Mouse (Mus musculus): ENCODE data around the gene Kin.
A peak's percentile ranks its signal among the peaks of the same experiment; 100 is the strongest.

Gene Kin

DNA sequence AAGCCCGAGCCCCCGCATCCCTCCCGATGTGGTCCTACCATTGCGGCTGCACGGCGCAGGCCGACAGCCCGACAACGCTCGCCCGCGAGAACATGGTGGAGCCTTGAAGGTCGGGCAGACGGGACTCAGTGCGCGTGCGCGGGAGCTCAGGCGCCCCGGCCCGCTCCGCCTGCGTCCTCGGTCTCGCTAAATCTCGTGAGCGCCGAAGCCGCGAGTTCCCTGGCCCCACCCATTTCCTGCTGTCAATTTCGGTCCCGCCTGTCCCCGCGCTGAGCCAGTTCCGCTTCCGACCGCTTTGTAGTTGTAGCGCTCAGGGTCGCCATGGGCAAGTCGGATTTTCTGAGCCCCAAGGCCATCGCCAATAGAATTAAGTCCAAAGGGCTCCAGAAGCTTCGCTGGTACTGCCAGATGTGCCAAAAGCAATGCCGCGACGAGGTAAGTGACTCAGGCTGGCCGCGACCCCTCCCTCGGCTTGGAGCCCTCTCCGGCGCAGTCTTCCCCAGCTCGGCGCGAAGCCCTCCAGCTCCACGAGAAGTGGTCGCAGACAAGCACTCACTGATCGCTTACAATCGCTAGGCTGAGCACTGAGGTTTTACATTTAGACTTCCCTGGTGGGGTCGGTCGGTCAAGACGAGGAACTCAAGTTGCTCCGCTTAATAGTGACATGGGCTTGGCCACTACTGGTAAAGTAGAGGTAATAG lies at the start of gene Kin, which contains the start of gene Atp5c1:
TSS of gene Kin (plus strand) at position 284 of the 701 bp plus-strand sequence.
TSS of gene Atp5c1 (minus strand) at position 201 of the 701 bp plus-strand sequence.
- peak; percentile 99 for DNase-seq (ENCODE audit: low spot score)

DNA sequence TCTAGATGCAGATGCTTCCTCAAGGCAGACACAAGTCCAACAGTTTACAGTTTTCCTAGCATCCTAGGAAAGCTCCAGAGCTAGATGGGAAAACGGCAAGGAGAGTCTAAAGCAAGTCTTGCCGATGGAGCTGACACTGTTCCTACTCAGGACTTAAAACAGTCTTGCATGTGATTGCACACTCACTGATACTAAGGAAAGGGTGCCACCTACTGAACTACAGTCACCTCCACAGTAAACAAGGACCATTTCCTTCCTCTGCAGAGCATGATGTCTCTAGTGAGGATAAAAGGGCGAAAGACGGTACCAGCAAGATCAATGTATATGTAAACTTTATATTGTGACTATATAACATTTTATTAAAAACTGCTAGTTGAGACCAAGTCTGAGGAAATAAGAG lies 46.7 kb upstream of the Kin start:
- no peak for DNase-seq (ENCODE audit: low spot score)

DNA sequence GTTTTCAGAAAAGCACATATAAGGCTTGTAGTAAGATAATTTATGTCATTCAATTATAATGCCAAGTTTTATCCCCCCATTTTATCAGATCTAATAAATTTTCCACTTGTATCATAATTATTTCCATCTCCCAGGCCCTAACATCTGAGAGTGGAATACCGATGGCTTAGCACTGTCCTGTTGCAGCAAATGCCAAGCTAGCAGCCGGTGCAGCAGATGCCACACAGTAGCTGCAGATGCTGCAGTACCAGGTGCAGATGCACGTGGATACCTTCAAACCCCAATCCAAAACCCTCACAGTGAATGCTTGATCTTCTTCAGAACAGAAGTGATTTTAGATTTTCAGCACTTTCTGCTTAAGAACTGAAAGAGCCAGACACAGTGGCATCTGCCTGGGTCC lies 45.4 kb upstream of the Kin start:
- DNase-seq (ENCODE audit: low spot score): no peak

DNA sequence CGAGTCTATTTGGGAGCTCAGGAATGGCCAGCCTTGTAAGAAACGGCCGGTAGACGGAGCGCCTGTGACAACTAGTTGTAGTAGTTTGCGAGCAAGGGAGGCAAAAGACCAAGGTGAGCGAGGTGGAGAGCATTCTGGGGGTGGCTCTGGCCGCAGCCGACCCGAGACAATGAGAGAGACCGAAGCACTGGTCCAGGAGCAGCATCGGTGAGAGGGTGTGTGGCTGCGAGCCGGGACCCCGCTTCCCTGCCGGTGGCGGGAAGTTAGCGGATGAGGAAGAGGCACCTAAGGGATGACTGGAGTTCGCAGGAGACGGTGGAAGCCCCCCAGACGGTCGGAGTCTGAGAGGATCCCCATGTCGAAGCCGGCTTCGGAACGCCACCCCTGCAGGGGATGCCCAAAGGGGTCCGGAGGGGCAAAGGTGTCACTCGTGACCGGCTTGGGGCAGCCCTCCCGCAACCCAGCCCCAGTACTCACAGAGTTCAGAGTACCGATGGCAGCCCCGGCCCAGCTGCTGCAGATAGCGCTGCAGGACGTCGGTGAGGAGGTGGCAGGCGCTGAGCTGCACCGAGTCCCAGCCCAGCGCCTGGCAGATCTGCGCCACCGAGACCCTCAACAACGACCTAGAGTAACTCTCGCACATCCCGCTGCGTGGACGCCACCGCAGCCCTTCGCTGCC lies 32.5 kb upstream of the Kin start:
- peak; percentile 43 for DNase-seq (ENCODE audit: low spot score)

DNA sequence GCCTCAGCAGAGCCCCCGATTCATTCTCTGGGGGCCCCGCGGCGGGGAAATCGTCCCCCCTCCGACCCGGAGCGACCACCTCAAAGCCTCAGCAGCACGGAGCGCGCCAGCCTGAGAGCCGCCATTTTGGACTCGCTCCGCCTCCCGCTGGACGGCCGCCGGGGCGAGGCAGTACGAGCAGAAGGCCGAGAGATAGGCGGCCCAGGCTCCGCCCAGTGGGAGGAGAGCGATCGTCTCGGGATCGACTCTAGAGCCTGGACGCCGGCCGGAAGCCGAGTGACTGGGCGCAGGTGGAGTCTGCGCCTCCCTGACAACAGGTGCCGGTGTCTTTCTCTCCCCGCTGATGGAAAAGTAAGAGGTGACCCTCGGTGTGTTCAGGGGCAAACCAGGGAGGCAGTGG lies 31.9 kb upstream of the Kin start, which contains the start of gene Taf3:
TSS of gene Taf3 (minus strand) at position 136 of the 400 bp plus-strand sequence.
- DNase-seq (ENCODE audit: low spot score): peak; percentile 95

DNA sequence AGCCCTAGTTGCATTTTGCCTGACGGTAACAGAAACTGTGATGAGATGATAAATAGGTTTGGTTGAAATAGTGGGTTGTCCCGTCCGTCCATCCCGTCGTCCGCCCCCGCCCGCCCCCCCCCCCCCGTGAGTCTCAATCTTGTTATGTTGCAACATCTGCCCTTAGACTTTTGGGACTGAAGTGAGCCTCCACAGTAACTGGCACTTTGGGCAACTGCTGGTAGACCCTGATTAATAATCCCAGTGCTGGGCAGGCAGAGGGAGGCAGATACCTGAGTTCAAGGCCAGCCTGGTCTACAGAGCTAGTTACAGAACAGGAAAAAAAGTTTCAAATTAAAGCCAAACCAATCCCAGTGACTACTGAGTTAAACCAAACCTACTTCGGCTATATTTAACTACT lies 30.9 kb upstream of the Kin start:
- no peak for DNase-seq (ENCODE audit: low spot score)

DNA sequence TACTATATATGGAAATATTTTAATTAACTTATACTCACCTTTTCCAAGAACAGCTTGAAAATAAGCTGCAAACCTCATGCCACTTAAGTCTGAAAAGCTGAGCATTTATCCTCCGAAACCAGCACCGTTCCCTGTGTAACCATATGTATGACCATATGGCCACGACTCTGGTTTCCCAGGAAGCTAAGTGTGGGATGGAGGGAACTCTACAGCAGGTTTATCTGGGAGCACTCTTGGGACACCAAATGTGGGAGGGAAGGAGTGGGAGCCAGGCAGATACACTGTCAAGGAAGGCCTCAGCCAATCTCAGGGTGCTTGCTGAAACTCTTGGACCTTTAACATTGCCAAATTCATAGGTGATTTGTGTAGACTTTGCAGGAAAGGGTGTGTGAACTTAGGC lies 29.5 kb upstream of the Kin start:
- DNase-seq (ENCODE audit: low spot score): no peak

DNA sequence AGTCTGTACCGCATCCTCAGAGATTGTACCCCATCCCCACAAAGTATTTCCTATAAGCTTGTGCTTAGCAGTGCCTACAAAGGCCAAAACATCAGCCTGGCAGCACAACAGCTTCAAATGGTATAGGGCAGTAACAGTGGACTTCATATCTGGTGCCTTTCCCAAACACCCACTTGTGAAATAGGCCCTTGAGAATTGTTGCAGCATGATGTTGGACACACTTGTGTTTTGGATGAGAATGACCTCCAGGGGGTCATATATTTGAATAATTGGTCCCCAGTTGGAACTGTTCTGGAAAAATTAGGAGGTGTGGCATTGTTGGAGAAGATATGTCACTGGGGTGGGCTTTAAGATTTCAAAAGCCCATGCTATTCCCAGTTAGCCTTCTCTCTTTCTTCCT lies 28.4 kb upstream of the Kin start:
- DNase-seq (ENCODE audit: low spot score): no peak

DNA sequence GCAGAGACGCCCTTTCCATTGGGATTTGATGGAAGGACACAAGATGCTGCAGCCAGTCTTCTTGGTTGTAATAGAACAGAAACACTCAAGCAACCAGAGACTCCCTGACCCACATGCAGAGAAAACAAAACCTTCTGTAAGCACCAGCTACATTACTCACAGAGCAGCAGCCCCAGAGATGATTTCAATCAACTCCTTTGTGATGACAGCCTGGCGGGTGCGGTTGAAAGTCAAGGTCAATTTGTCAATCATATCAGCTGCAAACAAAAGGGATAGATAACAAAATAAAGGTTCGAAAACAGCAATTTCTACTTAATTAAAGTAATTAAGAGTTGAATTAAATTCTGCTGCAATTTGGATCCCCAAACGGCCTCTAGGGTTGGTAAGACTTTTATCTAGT lies 21.6 kb upstream of the Kin start:
- DNase-seq (ENCODE audit: low spot score): no peak

DNA sequence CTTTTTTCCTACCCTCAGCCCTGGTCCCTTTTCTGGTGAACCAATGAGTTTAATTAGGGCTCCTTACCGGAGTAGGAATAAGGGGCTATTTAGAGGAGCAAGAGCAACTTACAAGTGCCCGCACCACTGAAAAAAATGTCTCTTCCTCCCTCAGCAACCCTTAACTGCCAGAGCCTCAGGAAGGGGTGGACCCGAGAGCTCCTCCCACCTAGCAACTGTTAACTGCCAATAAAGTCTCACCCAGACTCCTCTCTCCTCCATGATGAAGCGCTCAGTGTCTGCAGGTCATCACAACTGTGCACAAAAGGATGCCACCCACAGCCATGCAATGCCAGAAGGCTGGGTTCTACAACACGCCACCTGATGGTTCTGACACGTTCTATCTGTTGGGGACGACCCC lies 8.6 kb upstream of the Kin start:
- no peak for DNase-seq (ENCODE audit: low spot score)

DNA sequence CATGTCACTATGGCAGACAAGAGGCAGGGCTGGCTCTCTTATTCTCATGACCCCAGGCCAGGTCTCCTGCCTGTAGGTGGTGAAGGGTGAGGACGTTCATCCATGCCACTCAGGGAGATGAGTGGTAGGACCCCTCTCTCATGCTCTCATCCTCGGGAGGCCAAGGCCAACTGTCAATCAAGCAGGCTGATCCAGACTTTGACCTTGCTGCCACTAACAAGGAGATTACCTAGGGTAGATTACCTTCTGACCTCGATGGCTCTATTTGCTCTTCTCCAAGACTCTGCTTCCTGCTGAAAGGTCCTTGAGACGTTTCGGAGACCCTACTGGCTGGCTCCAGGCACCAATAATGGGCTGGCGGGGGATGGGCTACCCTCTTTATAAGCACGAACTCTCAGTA lies 5.9 kb upstream of the Kin start:
- DNase-seq (ENCODE audit: low spot score): no peak

DNA sequence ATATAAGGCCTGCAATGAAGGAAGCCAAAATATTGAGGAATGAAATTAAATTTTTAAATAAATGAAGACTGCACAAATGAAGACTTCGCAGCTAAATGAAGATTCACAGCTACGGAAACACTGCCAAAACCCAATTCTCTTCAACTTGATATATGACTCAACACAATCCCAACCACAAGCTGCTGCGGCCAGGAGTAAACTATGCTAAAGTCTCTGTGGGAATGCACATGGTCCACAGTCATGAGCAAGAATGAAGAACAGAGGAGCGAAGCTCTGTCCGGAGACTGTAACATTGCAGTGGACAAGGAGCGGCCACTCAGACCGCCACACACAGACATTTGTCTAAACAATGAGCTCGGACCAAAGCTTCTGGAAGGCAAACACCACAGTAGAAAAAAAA lies 3.7 kb upstream of the Kin start:
- no peak for DNase-seq (ENCODE audit: low spot score)

DNA sequence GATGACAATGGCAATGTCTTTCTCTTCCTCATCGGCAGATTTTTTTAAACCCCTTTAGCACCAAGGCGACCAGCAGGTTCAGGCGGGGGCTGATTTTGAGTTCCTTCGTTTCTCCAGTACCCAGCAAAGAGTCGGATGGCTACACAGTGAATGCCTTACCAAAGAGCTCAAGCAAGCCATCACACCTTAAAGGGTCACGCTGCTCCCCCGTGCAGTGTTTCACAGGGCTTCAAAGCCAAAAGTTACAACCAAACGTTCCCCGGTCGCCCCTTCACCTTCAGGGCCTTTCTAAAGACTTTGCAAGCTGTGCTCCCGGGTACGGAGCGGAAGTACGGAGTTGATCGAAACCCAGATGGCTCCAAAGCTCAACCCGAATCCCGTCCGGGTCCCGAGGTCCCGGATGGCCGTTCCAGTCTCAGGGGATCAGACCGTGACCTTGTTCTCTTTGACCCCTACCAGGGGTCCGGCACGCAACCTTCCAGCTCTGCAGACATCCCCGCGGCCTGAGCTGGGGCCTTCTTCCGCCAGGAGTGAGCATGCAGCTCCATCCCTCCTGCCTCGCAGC lies 566 bp upstream of the Kin start:
- DNase-seq (ENCODE audit: low spot score): no peak

DNA sequence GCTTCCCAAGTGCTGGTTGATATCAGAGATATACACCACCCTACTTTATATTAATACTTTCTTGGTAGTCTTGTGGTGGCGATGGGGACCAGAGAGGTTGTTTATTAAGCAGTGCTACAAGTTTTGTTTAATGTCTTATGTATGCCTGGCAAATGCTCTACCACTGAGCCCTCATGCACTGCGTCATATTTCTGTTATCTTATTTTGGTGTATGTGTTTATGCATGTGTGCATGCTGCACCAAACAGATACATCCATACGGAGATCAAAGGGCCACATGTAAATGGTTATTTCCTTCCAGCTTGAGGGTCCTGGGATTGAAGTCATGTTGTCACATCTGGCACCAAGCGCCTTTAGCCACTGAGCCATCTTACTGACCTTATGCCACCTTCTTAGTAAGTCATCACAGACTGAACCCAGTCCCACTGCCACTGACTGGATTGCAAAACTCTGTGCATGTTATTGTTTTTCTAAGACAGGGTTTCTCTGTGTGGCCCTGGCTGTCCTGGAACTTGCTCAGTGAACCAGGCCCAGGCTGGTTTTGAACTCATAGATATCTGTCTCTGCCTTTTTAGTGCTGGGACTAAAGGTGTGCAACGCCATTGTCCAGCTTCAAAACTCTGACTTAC lies 1.2 kb downstream of the Kin start:
- DNase-seq (ENCODE audit: low spot score): no peak

DNA sequence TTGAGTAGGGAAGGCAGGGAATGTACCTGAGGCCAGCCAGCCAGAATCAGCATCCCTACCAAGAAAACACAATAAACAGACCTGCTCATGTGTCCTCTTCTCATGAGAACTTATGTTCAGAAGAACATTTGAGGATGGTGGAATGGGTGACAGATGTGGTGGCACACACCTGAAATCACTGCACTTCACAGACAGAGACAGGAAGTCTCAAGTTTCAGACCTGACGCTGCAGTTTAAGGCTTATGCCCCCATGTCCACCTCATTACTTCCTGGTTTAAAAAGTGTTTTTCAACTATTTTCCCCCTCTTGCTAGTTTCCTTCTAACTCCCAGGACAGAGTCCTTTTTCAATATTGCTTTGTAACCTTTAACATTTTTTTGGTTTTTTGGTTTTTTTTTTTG lies 2.3 kb downstream of the Kin start:
- DNase-seq (ENCODE audit: low spot score): no peak

DNA sequence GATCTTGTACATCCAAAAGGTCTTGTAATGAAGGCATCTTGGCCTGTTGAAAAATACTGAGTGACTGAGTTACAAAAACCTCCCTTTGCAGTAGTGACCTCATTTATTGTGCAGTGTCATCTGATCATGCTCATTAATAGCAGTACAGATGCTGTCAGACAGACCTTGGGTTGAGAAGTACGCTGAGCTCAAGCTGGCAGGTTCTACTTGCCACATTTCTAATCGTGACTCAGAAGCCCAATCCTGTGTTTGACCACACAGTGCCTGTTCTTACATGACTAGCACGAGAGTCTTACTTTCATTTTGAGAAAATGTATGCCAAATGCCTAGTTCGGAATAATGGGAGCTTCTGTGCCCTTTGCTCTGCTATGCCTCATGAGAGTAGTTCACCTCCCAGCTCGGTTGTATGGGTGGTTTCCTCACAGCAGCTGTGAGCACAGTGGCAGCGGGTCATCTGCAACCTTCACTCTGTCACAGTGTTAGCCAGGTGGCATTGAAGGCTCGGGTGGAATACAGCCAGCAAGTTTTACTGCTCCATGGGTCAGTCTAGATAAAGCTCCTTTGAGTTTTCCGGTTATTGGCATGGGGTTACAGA lies 7.0 kb downstream of the Kin start:
- no peak for DNase-seq (ENCODE audit: low spot score)

DNA sequence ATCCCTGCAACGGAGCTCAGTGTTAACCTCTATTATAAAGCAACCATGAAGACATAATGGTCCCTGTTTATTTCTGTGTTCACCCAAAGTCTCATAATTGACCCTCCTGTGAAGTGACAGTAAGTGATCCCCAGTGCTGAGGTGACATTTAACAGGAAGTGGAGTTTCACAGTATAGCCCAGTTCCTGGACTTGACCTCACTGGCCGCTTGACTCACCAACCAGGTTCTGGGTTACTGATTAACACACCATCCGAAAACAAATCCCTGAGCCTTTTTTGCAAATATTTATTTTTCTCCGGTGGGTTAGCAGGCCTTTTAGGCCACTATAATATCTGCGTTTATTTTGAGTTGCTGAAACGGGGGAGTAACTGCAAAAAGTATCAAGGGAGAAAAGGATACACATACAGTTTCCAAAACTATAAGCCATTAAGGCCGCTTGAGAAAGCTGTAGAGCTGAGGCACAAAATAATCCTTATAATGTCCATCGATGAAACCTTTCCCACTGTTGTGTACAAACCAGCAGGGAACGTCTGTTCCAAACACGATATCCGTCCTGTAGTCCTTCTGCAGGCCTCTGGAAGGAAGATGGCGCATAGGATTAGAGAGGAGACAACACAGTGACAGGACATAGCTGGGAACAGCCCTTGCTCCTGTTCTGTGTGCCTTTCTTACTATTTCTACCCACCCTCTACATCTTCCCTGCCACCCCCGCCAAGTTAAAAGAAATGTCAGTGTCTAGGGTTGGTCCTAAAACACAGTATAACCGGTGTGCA lies 14.1 kb downstream of the Kin start:
- no peak for DNase-seq (ENCODE audit: low spot score)

DNA sequence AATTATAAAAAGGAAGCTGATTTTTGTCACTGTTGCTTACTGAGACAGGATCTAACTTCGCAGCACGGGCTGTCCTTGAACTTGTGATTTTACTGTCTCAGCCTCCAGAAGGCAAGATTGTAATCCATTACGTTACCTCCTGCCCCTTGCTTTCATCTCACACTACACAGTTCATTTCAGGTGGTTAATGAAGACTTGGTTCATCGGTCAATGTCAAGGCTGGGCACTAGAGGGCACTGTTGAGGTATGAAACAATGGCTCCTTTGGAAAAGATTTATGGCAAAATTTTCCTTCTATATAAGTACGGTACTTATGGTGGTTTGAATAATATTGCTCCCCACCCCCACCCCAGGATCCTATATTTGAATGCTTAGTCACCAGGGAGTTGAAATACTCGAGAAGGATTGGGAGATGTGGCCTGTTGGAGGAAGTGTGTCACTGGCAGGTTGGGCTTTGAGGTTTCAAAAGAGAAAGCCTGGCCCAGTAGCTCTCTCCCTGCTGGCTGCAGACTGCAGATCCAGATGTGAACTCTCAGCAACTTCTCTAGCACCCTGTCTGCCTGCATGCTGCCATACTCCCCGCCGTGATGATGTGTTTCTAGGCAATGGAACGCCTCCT lies 18.3 kb downstream of the Kin start:
- peak; percentile 84 for DNase-seq (ENCODE audit: low spot score)

DNA sequence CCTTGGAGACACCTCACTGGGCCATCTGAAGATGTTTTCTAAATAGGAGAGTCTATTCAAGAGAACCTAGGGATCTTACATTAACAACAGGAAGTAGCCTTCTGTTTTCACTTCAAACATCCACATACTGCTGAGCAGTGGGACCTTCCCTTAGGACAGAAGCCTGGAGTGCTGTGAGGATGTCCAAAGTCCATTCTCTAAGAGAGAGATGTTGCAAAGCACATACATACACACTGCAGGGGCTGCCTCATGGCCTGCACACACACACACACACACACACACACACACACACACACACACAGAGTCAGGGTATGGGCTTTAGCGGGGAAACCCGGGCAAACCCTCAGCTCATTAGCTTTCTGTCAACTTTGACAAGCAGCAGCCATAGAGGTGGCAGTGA lies 20.1 kb downstream of the Kin start:
- DNase-seq (ENCODE audit: low spot score): no peak

DNA sequence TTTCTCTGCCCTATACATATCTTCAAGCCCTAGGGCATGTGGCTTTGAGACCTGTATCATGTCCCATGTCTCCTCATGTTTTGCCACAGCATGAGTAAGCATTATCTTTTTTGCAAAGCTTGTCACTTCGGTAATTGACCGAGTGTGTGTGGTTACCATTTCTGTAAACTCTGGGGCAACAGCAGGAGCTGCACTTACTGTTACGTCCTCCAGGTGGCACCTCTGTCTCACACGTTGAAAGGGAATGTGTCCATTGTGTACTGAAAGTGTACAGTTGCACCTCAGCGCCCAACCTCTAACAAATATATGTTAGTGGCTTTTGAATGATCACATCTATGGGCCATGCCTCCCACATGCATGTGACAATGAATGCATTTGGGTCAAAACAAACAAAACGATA lies 20.8 kb downstream of the Kin start:
- DNase-seq (ENCODE audit: low spot score): peak; percentile 70

DNA sequence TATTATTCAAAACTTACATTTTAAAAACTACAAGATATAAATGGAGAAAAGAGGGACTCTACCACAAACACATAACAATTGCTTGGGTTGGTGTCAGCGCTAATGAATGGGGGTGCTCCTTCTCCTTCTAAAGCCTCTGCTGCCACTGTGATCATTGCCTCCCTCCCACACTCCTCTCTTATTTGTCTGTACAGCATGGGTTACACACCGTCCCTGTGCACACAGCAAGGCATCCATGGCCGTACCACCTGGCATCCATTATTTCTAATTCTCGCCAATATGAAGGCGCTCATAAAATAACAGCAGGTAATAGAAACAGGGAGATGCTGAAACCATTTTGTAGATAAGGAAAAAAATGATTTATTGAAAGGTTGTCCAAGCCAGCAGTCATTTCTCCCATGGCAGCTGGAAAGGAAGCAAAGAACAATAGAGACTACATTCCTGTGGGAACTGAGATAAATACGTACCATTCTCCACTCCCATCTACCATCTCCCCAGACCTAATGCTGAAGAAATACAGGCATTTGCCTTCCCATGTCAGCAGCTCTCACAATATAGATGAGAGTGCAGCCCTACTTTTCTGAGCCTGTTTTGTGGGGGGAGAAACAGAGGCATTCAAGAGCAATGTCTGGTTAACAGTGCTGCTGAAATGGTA lies 28.3 kb downstream of the Kin start:
- no peak for DNase-seq (ENCODE audit: low spot score)

Data from retina, embryonic 14.5 days (tissue).